Mouse (Mus musculus): ENCODE results near the gene Fdxr. TPM values are rescaled to one million over a fixed set of nuclear protein-coding genes. Genes with fewer than 3 reads are reported as not detected.
A peak's percentile ranks its signal among the peaks of the same experiment; 100 is the strongest.

Fdxr gene
- polyA plus RNA-seq, 1 experiment from 2014 or later, result 11.3 TPM

GRCm38 (mm10) chr11:115232889-115233288 is 44.0 kb downstream of the Fdxr start:
- H3K4me2 ChIP-seq, result no peak overlapping the region
- H3K4me3 ChIP-seq, result no peak overlapping the region
- no peak for ATAC-seq (ENCODE audit: insufficient number of reproducible peaks, low FRiP score)
- no peaks in the 10 kb centered on the region for H3K36me3 ChIP-seq
- no peak overlapping the region for H3K9ac ChIP-seq
- no peak overlapping the region for H3K27ac ChIP-seq (ENCODE audit: poor library complexity, severe bottlenecking)
- peaks cover 24% of the 10 kb centered on the region for H3K27me3 ChIP-seq (replicated peaks)
- WGBS, result 73% methylated on average over 5 of the region's 5 CpGs
- H3K9me3 ChIP-seq (replicated peaks), result no peaks in the 10 kb centered on the region
- H3K4me1 ChIP-seq (replicated peaks), result peaks cover 78% of the 10 kb centered on the region

DNA sequence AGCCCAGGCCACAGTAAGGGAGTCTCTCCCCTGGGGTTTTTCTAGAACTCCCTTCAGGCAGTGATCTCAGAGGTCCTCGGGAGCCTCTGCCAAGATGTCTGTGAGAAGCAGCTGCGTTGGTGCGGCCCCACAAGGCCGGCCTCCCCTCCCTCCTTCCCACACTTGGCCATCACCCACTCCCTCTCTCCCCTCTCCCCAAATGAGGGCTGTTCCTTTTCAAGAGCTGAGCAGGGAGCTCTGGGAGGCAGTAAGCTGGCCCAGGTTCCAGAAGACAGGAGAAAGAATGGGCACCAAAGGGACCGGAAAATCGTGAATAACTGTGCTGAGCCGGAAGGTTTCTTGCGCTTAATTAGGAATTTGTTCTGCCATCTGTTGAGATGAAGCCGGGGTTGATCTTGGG is 44.9 kb downstream of the Fdxr start:
- 66% methylated on average over 9 of the region's 9 CpGs for WGBS
- H3K4me2 ChIP-seq, result no peak overlapping the region
- no peaks in the 10 kb centered on the region for H3K36me3 ChIP-seq
- H3K27ac ChIP-seq (ENCODE audit: poor library complexity, severe bottlenecking), result no peak overlapping the region
- peaks cover 87% of the 10 kb centered on the region for H3K4me1 ChIP-seq (replicated peaks)
- H3K27me3 ChIP-seq (replicated peaks), result peaks cover 23% of the 10 kb centered on the region
- ATAC-seq (ENCODE audit: insufficient number of reproducible peaks, low FRiP score), result no peak
- no peak overlapping the region for H3K9ac ChIP-seq
- H3K9me3 ChIP-seq (replicated peaks), result no peaks in the 10 kb centered on the region
- no peak overlapping the region for H3K4me3 ChIP-seq

- Histone ChIP-seq H3K4me2 (no peak overlapping the region), H3K4me3 (no peak overlapping the region), H3K9me3 (replicated peaks) (no peaks in the 10 kb centered on the region), H3K27ac (ENCODE audit: poor library complexity, severe bottlenecking) (no peak overlapping the region), H3K9ac (0 out of 2 replicates have a peak overlapping the region, but pooled peaks have one; percentile 20), H3K4me1 (replicated peaks) (peaks cover 87% of the 10 kb centered on the region), H3K36me3 (no peaks in the 10 kb centered on the region), H3K27me3 (replicated peaks) (peaks cover 23% of the 10 kb centered on the region)
- no peak for ATAC-seq (ENCODE audit: insufficient number of reproducible peaks, low FRiP score)
- WGBS, result 51% methylated on average over 14 of the region's 14 CpGs
Observed at GRCm38 (mm10) chr11:115231168-115231915, 45.5 kb downstream of the Fdxr start.

GRCm38 (mm10) chr11:115229021-115229930 is 47.6 kb downstream of the Fdxr start:
- peaks cover 23% of the 10 kb centered on the region for H3K27me3 ChIP-seq (replicated peaks)
- H3K36me3 ChIP-seq, result no peaks in the 10 kb centered on the region
- 46% methylated on average over 15 of the region's 15 CpGs for WGBS
- H3K4me3 ChIP-seq, result no peak overlapping the region
- no peak overlapping the region for H3K9ac ChIP-seq
- H3K4me1 ChIP-seq (replicated peaks), result peaks cover 88% of the 10 kb centered on the region
- no peaks in the 10 kb centered on the region for H3K9me3 ChIP-seq (replicated peaks)
- no peak overlapping the region for H3K4me2 ChIP-seq
- ATAC-seq (ENCODE audit: insufficient number of reproducible peaks, low FRiP score), result no peak
- no peak overlapping the region for H3K27ac ChIP-seq (ENCODE audit: poor library complexity, severe bottlenecking)

DNA sequence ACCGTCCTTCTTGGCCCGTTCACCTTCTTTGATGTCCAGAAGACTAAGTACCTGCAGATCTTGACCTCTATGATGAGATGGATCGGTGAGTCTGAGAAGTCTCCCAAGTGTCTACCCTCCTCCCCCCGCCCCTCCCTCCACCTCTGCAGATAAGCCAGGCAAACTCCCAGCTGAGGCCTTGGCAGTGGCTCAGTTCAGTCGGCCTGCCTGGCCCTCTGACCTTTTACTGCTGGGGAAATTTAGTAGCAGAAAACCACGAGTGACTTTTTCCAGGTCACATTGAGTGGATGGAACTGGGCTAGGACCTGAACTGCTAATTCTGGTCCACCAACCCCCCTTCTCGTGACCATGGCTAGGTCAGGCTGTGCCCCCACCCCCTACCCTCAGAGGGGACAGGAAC is 48.4 kb downstream of the Fdxr start:
- 50% methylated on average over 7 of the region's 7 CpGs for WGBS
- H3K36me3 ChIP-seq, result no peaks in the 10 kb centered on the region
- H3K4me2 ChIP-seq, result no peak overlapping the region
- H3K4me3 ChIP-seq, result no peak overlapping the region
- no peak overlapping the region for H3K27ac ChIP-seq (ENCODE audit: poor library complexity, severe bottlenecking)
- ATAC-seq (ENCODE audit: insufficient number of reproducible peaks, low FRiP score), result no peak
- peaks cover 23% of the 10 kb centered on the region for H3K27me3 ChIP-seq (replicated peaks)
- no peaks in the 10 kb centered on the region for H3K9me3 ChIP-seq (replicated peaks)
- no peak overlapping the region for H3K9ac ChIP-seq
- peaks cover 88% of the 10 kb centered on the region for H3K4me1 ChIP-seq (replicated peaks)

DNA sequence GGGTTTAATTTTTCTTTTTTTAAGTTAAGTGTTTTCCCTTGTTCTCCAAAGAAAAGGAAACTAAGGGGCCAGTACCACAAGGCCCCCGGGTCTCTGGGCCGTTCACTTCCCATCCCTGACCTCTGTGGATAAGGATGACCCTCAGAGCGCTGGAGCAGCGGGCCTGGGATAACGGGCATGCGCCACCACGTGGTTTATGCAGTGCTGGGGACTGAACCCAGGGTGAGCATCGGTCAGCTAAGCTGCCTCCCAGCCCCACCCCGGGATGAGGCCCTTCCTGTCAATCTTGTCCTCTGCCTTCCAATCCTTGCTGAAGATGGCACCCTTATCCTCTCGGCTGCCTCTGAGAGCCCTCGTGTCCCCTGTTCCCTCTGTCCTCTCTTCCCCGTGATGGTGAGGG is 49.2 kb downstream of the Fdxr start:
- no peak overlapping the region for H3K9ac ChIP-seq
- H3K4me3 ChIP-seq, result no peak overlapping the region
- H3K4me2 ChIP-seq, result no peak overlapping the region
- H3K9me3 ChIP-seq (replicated peaks), result no peaks in the 10 kb centered on the region
- H3K36me3 ChIP-seq, result no peaks in the 10 kb centered on the region
- H3K4me1 ChIP-seq (replicated peaks), result peaks cover 95% of the 10 kb centered on the region
- H3K27me3 ChIP-seq (replicated peaks), result peaks cover 16% of the 10 kb centered on the region
- H3K27ac ChIP-seq (ENCODE audit: poor library complexity, severe bottlenecking), result no peak overlapping the region
- ATAC-seq (ENCODE audit: insufficient number of reproducible peaks, low FRiP score), result no peak
- WGBS, result 22% methylated on average over 12 of the region's 12 CpGs

- ATAC-seq (ENCODE audit: insufficient number of reproducible peaks, low FRiP score), result peak; percentile 37
- H3K4me2 ChIP-seq, result 0 out of 2 replicates have a peak overlapping the region, but pooled peaks have one; percentile 9
- no peaks in the 10 kb centered on the region for H3K36me3 ChIP-seq
- WGBS, result 30% methylated on average over 14 of the region's 14 CpGs
- no peak overlapping the region for H3K4me3 ChIP-seq
- H3K4me1 ChIP-seq (replicated peaks), result peaks cover 95% of the 10 kb centered on the region
- H3K9ac ChIP-seq, result no peak overlapping the region
- no peaks in the 10 kb centered on the region for H3K9me3 ChIP-seq (replicated peaks)
- peak overlapping the region; percentile 22 for H3K27ac ChIP-seq (ENCODE audit: poor library complexity, severe bottlenecking)
- peaks cover 11% of the 10 kb centered on the region; the same call in 1 of the 2 replicates for H3K27me3 ChIP-seq (replicated peaks)
Observed at GRCm38 (mm10) chr11:115226811-115227491, 49.9 kb downstream of the Fdxr start.

DNA sequence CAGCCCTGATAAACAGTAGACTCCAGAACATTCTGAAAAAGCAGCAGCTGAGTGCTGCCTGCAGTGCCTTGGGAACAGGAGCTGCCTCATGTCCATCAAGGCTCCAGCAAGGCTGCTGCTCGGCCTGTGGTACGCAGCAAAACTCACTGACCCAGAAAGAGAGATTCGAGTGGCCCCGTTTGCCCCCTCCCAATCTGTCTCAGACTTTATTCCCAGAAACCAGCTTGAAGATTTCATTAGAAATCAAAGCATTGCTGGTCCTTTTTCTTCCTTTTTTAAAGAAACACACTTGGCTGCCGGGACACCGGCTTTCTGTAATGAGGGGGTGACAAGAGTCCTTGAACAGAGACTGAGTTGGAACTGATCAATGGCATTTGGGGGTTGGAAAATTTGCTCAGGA is 51.5 kb downstream of the Fdxr start:
- no peaks in the 10 kb centered on the region for H3K36me3 ChIP-seq
- no peak overlapping the region for H3K9ac ChIP-seq
- no peak for ATAC-seq (ENCODE audit: insufficient number of reproducible peaks, low FRiP score)
- WGBS, result 80% methylated on average over 6 of the region's 6 CpGs
- H3K27ac ChIP-seq (ENCODE audit: poor library complexity, severe bottlenecking), result no peak overlapping the region
- H3K4me1 ChIP-seq (replicated peaks), result peaks cover 92% of the 10 kb centered on the region
- H3K9me3 ChIP-seq (replicated peaks), result no peaks in the 10 kb centered on the region
- H3K4me2 ChIP-seq, result no peak overlapping the region
- peaks cover 2% of the 10 kb centered on the region; the same call in 1 of the 2 replicates for H3K27me3 ChIP-seq (replicated peaks)
- H3K4me3 ChIP-seq, result no peak overlapping the region

- 0 out of 2 replicates have a peak overlapping the region, but pooled peaks have one; percentile 9 for H3K9ac ChIP-seq
- no peak overlapping the region for H3K4me3 ChIP-seq
- peaks cover 92% of the 10 kb centered on the region for H3K4me1 ChIP-seq (replicated peaks)
- no peaks in the 10 kb centered on the region for H3K27me3 ChIP-seq (replicated peaks)
- no peak for ATAC-seq (ENCODE audit: insufficient number of reproducible peaks, low FRiP score)
- H3K9me3 ChIP-seq (replicated peaks), result no peaks in the 10 kb centered on the region
- 44% methylated on average over 8 of the region's 8 CpGs for WGBS
- H3K36me3 ChIP-seq, result no peaks in the 10 kb centered on the region
- H3K27ac ChIP-seq (ENCODE audit: poor library complexity, severe bottlenecking), result no peak overlapping the region
- H3K4me2 ChIP-seq, result no peak overlapping the region
Observed at GRCm38 (mm10) chr11:115224889-115225288, 52.0 kb downstream of the Fdxr start.

- 13% methylated on average over 6 of the region's 6 CpGs for WGBS
- Histone ChIP-seq H3K27ac (ENCODE audit: poor library complexity, severe bottlenecking) (peak overlapping the region; percentile 87), H3K9ac (peak overlapping the region; percentile 3)
Observed at GRCm38 (mm10) chr11:115223877-115224276, 53.0 kb downstream of the Fdxr start.

DNA sequence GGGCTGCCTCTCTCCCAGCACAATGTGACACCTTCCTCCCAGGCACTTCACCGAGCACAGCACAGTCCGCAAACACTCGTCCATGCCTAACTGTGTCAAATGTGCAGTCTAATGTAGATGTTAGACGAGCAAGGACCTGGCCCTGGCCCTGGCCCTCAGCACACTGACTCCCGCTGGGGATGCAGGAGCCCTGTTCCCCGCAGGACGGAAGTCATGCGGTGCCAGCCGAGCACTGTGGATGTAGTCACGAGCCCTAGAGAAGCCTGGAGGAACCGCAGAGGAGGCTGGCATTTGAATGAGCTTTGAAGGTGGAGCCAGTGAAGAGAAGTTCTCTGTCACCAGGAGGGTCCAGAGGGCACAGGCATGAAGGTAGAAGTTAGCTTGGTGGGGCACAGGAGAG is 53.4 kb downstream of the Fdxr start:
- H3K4me3 ChIP-seq, result no peak overlapping the region
- H3K4me2 ChIP-seq, result peak overlapping the region; percentile 1; the same call in 1 of the 2 replicates
- H3K4me1 ChIP-seq (replicated peaks), result peaks cover 92% of the 10 kb centered on the region
- H3K9ac ChIP-seq, result peak overlapping the region; percentile 3
- 45% methylated on average over 11 of the region's 11 CpGs for WGBS
- peak overlapping the region; percentile 87 for H3K27ac ChIP-seq (ENCODE audit: poor library complexity, severe bottlenecking)
- ATAC-seq (ENCODE audit: insufficient number of reproducible peaks, low FRiP score), result no peak
- H3K9me3 ChIP-seq (replicated peaks), result no peaks in the 10 kb centered on the region
- no peaks in the 10 kb centered on the region for H3K36me3 ChIP-seq
- H3K27me3 ChIP-seq (replicated peaks), result no peaks in the 10 kb centered on the region

More at GRCm38 (mm10) chr11:115223877-115224276, 53.0 kb downstream of the Fdxr start:
- Histone ChIP-seq H3K36me3 (no peaks in the 10 kb centered on the region), H3K9me3 (replicated peaks) (no peaks in the 10 kb centered on the region), H3K27me3 (replicated peaks) (no peaks in the 10 kb centered on the region), H3K4me1 (replicated peaks) (peaks cover 92% of the 10 kb centered on the region), H3K4me3 (no peak overlapping the region), H3K4me2 (peak overlapping the region; percentile 1; the same call in 1 of the 2 replicates)
- no peak for ATAC-seq (ENCODE audit: insufficient number of reproducible peaks, low FRiP score)

Measured in heart, embryonic 12.5 days (tissue).